Mouse (Mus musculus): ENCODE results near the gene 4931422A03Rik. TPM values are rescaled to one million over a fixed set of nuclear protein-coding genes. Genes with fewer than 3 reads are reported as not detected.

Gene 4931422A03Rik
- total RNA-seq, 2 experiments from 2014 or later: not detected

DNA sequence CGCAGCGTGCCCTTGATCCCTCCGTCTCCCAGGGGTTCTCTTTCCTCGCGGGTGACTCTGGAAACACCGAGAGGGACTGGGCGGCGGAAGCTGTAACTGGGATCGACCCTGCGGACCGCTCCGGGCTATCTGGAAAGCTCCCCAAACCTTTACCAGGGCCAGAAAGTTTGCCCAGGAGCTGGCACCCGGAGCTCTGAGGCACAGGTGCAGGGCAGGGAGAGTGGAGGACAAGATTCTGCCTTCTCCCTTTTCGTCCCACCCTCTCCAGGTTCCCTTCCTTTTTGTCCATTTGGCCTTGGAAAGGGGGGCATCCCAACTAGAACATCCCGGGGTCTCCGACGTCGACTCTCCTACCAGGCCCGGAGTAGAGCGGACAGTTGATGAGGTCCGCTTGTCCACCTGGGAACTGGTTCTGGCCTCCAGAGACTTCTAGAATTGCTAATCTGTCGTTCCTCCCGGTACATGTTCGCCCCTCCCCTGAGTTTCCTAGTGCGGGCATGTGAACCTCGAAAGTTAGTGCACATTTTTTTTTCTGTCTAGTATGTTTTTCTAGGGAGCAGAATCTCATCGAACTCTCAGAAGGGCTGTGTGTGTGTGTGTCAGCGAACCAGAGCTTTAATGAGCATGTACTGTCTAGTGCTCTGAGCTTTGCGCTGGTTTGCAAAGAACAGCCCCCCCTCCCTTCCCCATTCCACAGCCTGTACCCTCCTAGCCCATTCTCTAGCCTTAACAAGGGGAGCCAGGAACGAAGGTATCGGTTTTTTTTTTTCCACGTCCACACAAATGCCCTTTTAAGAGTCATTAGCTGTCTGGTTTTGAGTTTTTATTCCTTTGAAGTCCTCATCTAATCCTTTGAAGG lies 57.1 kb downstream of the 4931422A03Rik start:
- 0 out of 2 replicates have a peak, but pooled peaks have one; percentile 33 for ATAC-seq (replicated peaks; ENCODE audit: low FRiP score, poor library complexity, severe bottlenecking)

GRCm38 (mm10) chr2:103970041-103970790 lies 57.9 kb downstream of the 4931422A03Rik start:
- no peak for ATAC-seq (replicated peaks; ENCODE audit: low FRiP score, poor library complexity, severe bottlenecking)

DNA sequence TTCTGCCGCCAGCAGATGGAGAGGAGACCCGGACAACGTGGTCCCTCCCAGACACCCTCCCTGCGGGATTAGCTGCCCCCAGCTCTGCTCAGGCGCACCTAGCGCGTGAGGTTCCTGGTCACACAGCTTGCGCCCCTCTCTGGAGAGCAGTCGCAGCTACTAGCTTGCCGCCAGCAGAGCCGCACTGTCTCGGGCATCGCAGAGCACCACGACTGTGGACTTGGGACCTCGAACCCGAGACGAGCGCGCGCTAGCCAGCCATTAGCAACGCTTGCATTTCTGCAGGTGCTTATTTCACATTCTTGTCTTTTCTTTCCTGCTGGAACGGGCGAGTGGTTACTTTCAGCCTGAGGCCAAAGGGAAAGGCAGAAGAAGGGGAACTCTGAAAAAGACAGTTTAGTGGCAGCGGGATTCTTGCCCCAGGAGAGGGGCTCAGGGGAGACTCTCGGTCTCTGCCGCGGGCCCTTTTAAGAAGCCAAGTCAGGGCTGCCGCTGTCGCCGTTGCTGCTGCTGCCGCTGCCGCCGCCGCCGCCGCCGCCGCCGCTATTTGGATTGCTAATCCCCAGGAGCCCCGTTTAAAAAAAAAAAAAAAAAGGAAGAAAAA lies 58.6 kb downstream of the 4931422A03Rik start:
- peak; percentile 77 for ATAC-seq (replicated peaks; ENCODE audit: low FRiP score, poor library complexity, severe bottlenecking)

- no peak for ATAC-seq (replicated peaks; ENCODE audit: low FRiP score, poor library complexity, severe bottlenecking)
Measured at GRCm38 (mm10) chr2:103968919-103969436, 59.2 kb downstream of the 4931422A03Rik start.

DNA sequence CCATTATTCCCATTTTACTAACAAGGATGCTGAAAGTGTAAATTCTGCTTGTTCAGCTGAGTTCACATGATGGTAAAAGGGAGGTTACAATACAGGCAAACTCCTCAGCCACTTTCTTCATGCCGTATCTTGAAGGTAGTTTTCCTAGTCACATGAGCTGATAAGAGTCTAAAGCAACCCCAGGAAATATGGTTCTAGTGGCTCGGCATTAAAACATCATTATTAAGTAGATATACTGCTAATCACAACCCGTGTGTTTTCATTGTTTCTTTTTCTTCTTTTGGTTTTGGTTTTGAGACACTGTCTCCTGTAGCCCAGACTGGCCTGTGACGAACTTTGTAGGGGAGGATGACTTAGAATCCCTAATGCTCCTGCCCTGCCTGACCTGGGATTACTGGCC lies 60.0 kb downstream of the 4931422A03Rik start:
- ATAC-seq (replicated peaks; ENCODE audit: low FRiP score, poor library complexity, severe bottlenecking): 0 out of 2 replicates have a peak, but pooled peaks have one; percentile 30

GRCm38 (mm10) chr2:103965391-103965790 lies 62.8 kb downstream of the 4931422A03Rik start:
- ATAC-seq (replicated peaks; ENCODE audit: low FRiP score, poor library complexity, severe bottlenecking): no peak

DNA sequence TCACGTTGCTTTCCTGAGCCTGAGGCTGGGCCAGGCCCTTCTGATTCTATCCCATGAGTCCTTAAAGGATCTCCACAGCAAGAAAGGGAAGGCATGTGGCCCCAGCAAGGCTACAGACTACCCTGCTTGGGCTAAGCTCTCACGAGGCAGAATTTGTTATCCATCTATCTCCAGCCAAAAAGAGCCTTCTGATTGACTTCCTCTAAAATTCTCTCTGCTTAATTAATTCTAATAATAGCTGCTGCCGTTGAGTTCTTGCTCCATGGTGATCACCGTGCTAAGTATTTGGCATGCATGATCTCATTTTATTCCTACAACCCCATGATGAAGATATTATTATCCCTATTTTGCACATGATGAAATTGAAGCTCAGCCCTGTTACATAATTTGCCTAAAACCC lies 65.8 kb downstream of the 4931422A03Rik start:
- no peak for ATAC-seq (replicated peaks; ENCODE audit: low FRiP score, poor library complexity, severe bottlenecking)

DNA sequence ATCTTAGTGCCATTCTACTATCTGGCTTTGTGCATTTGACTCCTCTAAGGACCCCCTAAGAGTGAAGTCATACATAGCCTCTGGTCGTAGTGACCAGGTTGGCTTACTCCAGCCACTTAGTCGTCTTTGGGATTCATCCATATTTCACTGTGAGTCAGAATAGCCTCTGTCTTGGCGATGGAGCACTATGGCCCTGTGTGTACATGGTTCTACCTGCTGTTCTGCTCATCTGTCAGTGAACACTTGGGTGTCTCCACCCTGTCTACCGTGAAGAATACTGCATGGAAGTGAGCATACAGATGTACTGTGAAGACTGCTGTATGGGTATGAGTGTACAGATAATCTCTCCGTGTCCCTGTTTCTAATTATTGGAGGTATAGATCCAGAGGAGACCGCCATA lies 68.6 kb downstream of the 4931422A03Rik start:
- peak; percentile 36 for ATAC-seq (replicated peaks; ENCODE audit: low FRiP score, poor library complexity, severe bottlenecking)

- ATAC-seq (replicated peaks; ENCODE audit: low FRiP score, poor library complexity, severe bottlenecking): no peak
Measured at GRCm38 (mm10) chr2:103959066-103959465, 69.1 kb downstream of the 4931422A03Rik start.

- ATAC-seq (replicated peaks; ENCODE audit: low FRiP score, poor library complexity, severe bottlenecking): no peak
Measured at GRCm38 (mm10) chr2:103958634-103959033, 69.5 kb downstream of the 4931422A03Rik start.

GRCm38 (mm10) chr2:103957649-103958546 lies 70.3 kb downstream of the 4931422A03Rik start, which contains the start of gene Lmo2:
TSS of gene Lmo2 (plus strand) at chr2:103957986.
- peak; percentile 58 for ATAC-seq (replicated peaks; ENCODE audit: low FRiP score, poor library complexity, severe bottlenecking)

- peak; percentile 79 for ATAC-seq (replicated peaks; ENCODE audit: low FRiP score, poor library complexity, severe bottlenecking)
Measured at GRCm38 (mm10) chr2:103956867-103957266, 71.3 kb downstream of the 4931422A03Rik start.

DNA sequence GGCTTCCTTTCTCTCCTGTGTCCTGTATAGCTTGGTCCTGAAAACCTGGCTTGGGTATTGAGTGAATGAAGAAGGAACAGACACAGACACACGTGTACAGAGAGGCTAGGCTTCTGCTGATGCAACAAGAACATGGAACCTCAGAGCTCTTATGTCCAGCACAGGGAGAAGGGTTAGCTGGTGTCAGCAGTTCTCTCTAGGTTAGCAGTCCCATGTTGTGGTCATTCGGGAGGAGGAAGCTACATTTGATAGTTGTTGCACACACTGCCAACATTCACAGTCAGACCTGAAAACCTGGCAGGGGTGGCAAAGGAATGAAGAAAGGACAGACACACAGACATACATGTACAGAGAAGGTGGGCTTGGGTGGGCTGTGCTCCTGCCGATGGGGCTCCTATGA lies 72.4 kb downstream of the 4931422A03Rik start:
- no peak for ATAC-seq (replicated peaks; ENCODE audit: low FRiP score, poor library complexity, severe bottlenecking)

- ATAC-seq (replicated peaks; ENCODE audit: low FRiP score, poor library complexity, severe bottlenecking): no peak
Measured at GRCm38 (mm10) chr2:103953050-103953835, 74.9 kb downstream of the 4931422A03Rik start.

DNA sequence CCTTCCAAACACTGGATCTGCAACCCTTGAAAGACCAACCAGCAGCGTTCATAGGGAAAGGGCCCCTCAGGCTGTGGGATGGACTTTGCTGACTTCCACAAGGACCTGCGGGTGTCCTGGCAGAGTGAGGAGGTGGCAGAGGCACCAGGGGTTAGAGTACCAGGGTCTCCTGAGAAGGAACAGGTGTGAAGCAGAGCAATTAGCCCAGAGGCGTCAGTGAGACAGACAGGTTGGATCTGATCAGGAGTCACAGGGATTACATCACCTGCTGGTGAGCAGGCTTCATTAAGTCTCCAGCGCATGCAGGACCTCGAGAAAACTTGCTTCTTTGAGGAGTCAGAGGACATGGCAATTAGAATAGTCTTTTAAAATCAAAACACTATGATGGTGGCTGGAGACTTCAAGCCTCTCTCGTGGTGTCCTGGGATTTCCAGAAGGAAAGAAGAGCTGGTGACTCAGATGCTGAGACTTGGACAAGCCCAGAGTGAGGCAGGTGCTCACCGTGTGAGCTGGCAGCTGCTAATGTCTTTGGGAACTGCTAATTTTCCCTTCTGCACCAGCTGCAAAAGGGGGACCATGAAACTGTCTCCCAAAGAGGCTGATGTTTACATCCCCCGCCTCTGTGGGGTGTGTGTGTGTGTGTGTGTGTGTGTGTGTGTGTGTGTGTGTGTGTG lies 80.0 kb downstream of the 4931422A03Rik start:
- ATAC-seq (replicated peaks; ENCODE audit: low FRiP score, poor library complexity, severe bottlenecking): no peak

DNA sequence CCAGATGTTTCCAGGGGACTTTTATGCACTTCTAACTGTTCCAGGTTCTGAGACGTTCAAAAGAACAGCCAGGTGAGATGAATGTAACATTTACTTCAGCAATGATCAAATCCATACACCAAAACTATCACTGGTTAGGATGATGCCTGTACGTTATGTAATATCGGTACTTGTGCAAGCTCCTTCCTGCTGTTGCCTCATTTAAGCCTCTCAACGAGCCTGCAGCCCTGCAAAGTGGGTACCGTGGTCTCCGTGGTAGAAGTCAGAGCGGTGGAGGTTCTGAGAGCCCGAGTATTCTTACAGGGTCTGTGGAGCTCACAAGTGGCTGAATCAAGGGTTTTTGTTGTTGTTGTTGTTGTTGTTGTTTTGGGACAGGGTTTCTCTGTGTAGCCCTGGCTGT lies 81.3 kb downstream of the 4931422A03Rik start:
- no peak for ATAC-seq (replicated peaks; ENCODE audit: low FRiP score, poor library complexity, severe bottlenecking)

- ATAC-seq (replicated peaks; ENCODE audit: low FRiP score, poor library complexity, severe bottlenecking): no peak
Measured at GRCm38 (mm10) chr2:103945571-103946092, 82.5 kb downstream of the 4931422A03Rik start.

GRCm38 (mm10) chr2:103944859-103945258 lies 83.3 kb downstream of the 4931422A03Rik start:
- 0 out of 2 replicates have a peak, but pooled peaks have one; percentile 25 for ATAC-seq (replicated peaks; ENCODE audit: low FRiP score, poor library complexity, severe bottlenecking)

Measured in erythroid progenitor cell, adult 5-6 weeks (primary cell).